Mouse (Mus musculus) limb, embryonic 11.5 days (tissue): ENCODE data around the gene Akt2. TPM values are rescaled to one million over a fixed set of nuclear protein-coding genes. Genes with fewer than 3 reads are reported as not detected.
A peak's percentile ranks its signal among the peaks of the same experiment; 100 is the strongest.

Experiments used
- ATAC-seq: fragments of 200-750 bp; cut with Nextera tagmentation; 2 replicates; pipeline ENCODE4 v1.8.0; 2017; ENCODE audit warnings: low read depth; ENCODE audit not compliant: insufficient number of reproducible peaks, low FRiP score, low TSS enrichment
- DNase-seq: peaks from one replicate; pipeline ENCODE4 v3.0.0-alpha.2; 2015; ENCODE audit warnings: low spot score
- H3K27ac ChIP-seq: fragments of 300-500 bp; sonication (generic); replicated peaks from 2 replicates; pipeline ENCODE4 v1.5.1; 2014; ENCODE audit warnings: low read depth, mild to moderate bottlenecking, low read length
- H3K27me3 ChIP-seq: fragments of 300-500 bp; sonication (generic); 2 replicates; pipeline ENCODE4 v1.6.1; 2014; ENCODE audit warnings: mild to moderate bottlenecking, low read length, mixed read lengths; ENCODE audit not compliant: control insufficient read depth, insufficient read depth
- H3K36me3 ChIP-seq: fragments of 300-500 bp; sonication (generic); 2 replicates; pipeline ENCODE4 v1.6.1; 2014; ENCODE audit warnings: mild to moderate bottlenecking, low read length, moderate library complexity, mixed read lengths; ENCODE audit not compliant: control insufficient read depth, insufficient read depth
- H3K4me1 ChIP-seq: fragments of 300-500 bp; sonication (generic); 2 replicates; pipeline ENCODE4 v1.6.1; 2014; ENCODE audit warnings: low read length, mixed read lengths; ENCODE audit not compliant: control insufficient read depth, insufficient read depth
- H3K4me2 ChIP-seq: fragments of 300-500 bp; sonication (generic); 2 replicates; pipeline ENCODE4 v1.6.1; 2014; ENCODE audit warnings: low read depth, mild to moderate bottlenecking, moderate library complexity; ENCODE audit not compliant: severe bottlenecking
- H3K4me3 ChIP-seq: fragments of 300-500 bp; sonication (generic); 2 replicates; pipeline ENCODE4 v1.5.1; 2014; ENCODE audit warnings: low read depth, low read length
- H3K9ac ChIP-seq: fragments of 300-500 bp; sonication (generic); 2 replicates; pipeline ENCODE4 v1.6.1; 2014; ENCODE audit warnings: mild to moderate bottlenecking, low read length
- H3K9me3 ChIP-seq: fragments of 300-500 bp; sonication (generic); 2 replicates; pipeline ENCODE4 v1.6.1; 2016; ENCODE audit warnings: low read length; ENCODE audit not compliant: control insufficient read depth
- WGBS: fragments of 180-500 bp; shearing (Covaris S2); extraction: QIAGEN DNeasy Blood & Tissue Kit; methylation state at CpG from one replicate; pipeline ENCODE4 v1.1.7; 2014; 5-methylcytosine and 5-hydroxymethylcytosine counted together
- polyA plus RNA-seq: library from polyadenylated mRNA; unstranded; fragments of >200 nt; fragmentation: Nextera tagmentation; extraction: Ambion mirVana; gene quantifications from 2 replicates; pipeline ENCODE4 v1.2.1, GENCODE M21; 2014

The Akt2 gene
- 83.9 and 85.7 TPM in 2 replicates for polyA plus RNA-seq

DNA sequence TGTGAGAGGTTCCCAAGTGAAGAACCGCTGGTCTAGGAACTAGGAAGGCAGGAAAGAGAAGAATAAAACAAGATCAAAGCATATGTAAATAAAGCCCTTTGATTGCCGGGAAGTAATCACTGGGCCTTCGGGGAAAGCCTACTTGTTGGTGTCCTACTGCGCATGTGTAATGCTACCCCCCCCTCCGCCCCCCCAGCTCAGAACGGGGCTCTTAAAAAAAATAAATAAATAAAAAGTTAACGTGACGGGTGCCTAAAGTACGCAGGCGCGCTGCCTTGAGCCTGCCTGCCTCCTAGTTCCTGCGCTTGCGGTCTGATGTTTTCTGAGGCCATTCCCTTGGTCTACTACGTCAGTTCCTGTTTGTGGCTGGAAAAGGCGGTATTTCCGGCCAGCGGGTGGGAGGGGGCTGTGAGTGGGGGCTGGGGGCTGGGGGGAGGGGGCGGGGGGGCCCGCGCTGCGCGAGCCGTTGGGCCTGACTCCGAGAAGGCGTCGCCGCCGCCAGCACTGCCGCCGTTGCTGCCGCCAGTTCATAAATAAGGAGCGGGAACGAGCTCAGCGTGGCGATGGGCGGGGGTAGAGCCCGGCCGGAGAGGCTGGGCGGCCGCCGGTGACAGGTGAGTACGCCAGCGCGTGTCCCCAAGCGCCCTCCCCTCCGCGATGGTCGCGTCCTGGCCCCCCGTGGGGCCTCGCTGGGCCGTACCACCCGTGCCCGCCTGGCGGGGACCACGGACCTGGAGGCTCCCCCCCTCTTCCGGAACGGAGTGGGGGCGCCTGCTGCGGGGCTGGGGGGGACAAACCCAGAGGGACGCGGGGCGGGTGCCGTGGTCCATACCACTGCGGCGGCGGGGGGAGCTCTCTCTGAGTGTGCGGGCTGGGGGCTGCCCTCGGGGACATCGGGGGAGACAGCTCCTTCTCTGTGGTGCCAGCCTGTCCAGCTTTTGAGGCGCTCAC lies at the start of gene Akt2:
Gene Akt2, plus strand, starts transcription at position 287 of the 951 bp plus-strand sequence.
- H3K9ac ChIP-seq, result peak within 1 kb of the TSS; percentile 91

DNA sequence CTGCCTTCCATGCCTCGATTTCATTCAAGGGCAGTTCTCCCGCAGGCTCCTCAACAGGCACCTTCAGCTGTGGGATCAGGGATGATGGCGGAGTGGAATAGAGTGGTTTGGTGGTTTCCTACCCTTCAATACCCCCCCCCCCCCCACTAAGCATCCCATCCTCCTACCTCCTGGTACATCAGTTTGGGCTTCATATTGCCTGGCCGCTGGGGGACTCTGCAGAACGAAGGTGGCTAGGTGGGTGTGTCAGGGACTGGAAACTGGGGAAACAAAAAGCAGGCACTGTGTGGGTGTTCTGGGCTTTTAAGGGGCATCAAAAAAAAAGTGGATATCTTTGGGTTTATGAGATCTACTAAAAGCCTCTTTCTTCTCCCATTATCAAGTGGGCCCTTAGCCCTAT lies 49.4 kb upstream of the Akt2 start:
- ATAC-seq (no peak), DNase-seq (no peak)
- Histone ChIP-seq H3K36me3 (no peaks in the 10 kb centered on the region; the same call in 1 of the 2 replicates), H3K27ac (no peak overlapping the region), H3K9ac (no peak overlapping the region; the same call in 1 of the 2 replicates), H3K4me1 (no peaks in the 10 kb centered on the region), H3K9me3 (no peaks in the 10 kb centered on the region), H3K4me3 (peak overlapping the region; percentile 43), H3K27me3 (no peaks in the 10 kb centered on the region), H3K4me2 (peak overlapping the region; percentile 77)
- 63% methylated on average over 5 of the region's 5 CpGs for WGBS

More for the DNA sequence above, at the start of gene Akt2:
- H3K27me3 ChIP-seq, result no peaks in the 10 kb centered on the region
- H3K36me3 ChIP-seq, result 0 out of 2 replicates have a peak, but pooled peaks cover 3% of the 10 kb centered on the region
- DNase-seq, result peak; percentile 95
- peak within 1 kb of the TSS; percentile 94 for H3K27ac ChIP-seq
- peak within 1 kb of the TSS; percentile 75 for H3K4me3 ChIP-seq
- H3K4me1 ChIP-seq, result peaks cover 11% of the 10 kb centered on the region
- no peaks in the 10 kb centered on the region for H3K9me3 ChIP-seq
- ATAC-seq, result peak; percentile 89
- under 1% methylated on average over 45 of the region's 71 CpGs for WGBS
- H3K4me2 ChIP-seq, result peak within 1 kb of the TSS; percentile 69

DNA sequence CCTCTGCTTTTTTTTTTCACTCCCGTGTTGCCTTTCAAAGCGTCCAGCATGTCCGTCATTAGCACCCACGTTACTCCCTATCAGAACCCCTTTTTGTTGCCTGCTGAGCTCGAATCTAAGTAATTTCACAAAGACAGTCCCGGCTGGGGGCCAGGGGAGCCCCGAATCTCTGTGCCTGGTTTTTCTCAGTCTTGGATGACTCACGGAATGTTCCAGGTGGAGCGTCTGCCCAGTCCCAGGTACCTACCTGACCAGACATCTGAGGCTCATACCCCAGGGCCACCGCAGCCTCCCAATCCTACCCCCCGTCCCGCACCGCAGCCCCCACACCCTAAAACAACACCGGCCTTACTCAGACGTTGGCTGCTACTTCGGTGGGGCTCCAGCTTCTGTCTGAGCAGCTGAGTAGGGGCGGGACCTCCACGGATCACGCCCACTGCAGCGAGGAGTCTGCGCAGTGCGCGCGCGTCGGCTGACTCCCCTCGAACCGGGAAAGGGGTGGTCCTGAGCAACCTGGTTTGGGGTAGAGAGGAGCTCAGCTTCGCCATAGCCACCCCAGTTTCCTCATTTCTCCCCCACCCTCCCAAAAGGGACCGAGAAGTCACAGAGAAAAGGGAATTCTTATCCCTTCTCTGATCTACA lies 48.8 kb upstream of the Akt2 start:
- Histone ChIP-seq H3K27me3 (no peaks in the 10 kb centered on the region), H3K4me2 (peak overlapping the region; percentile 77), H3K27ac (no peak overlapping the region), H3K36me3 (no peaks in the 10 kb centered on the region; the same call in 1 of the 2 replicates), H3K9ac (peak overlapping the region; percentile 65), H3K4me3 (peak overlapping the region; percentile 43), H3K4me1 (no peaks in the 10 kb centered on the region), H3K9me3 (no peaks in the 10 kb centered on the region)
- WGBS, result 2% methylated on average over 30 of the region's 30 CpGs
- DNase-seq, result peak; percentile 86
- peak; percentile 90 for ATAC-seq

DNA sequence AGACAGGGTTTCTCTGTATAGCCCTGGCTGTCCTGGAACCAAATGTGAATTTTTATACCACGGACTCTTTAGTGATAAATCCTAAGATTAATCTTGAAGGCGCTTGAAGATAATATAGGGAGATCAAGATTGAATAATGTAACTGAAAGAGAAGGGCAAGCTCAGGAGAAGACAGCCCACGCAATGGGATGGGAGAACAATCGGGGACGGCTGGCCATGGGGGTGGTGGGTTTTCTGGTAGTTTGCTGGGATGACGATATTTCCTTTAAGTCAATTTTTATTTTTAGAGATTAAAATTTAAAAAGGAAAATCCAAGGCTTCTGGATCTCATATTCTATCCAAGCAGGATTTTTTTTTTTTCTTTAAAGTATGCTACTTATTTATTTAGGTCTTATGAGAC lies 48.3 kb upstream of the Akt2 start:
- 57% methylated on average over 6 of the region's 6 CpGs for WGBS
- Histone ChIP-seq H3K4me3 (peak overlapping the region; percentile 43; the same call in 1 of the 2 replicates), H3K9ac (no peak overlapping the region; the same call in 1 of the 2 replicates), H3K27ac (no peak overlapping the region), H3K4me2 (peak overlapping the region; percentile 77), H3K9me3 (no peaks in the 10 kb centered on the region), H3K27me3 (no peaks in the 10 kb centered on the region), H3K36me3 (no peaks in the 10 kb centered on the region; the same call in 1 of the 2 replicates), H3K4me1 (no peaks in the 10 kb centered on the region)
- ATAC-seq (no peak), DNase-seq (no peak)

DNA sequence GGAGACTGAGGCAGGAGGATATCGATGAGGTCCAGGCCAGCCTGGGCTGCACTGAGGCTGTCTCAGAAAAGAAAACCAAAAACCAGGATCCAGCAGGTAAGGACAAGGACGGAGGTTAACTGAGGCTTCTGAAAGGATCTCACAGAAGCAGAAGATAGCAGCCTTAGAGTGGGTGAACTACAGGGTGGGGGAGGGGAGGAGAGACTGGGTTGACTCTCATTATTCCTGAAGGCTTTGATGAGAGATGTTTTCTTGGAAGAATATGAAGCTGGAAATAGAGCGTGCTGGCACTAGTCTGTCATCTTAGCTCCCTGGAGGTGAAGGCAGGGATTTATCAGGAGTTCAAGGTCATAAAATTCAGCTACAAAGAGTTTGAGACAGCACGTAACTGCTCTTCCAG lies 47.5 kb upstream of the Akt2 start:
- H3K36me3 ChIP-seq, result no peaks in the 10 kb centered on the region; the same call in 1 of the 2 replicates
- no peak for DNase-seq
- H3K4me2 ChIP-seq, result no peak overlapping the region
- ATAC-seq, result no peak
- H3K4me3 ChIP-seq, result no peak overlapping the region
- H3K9me3 ChIP-seq, result no peaks in the 10 kb centered on the region
- H3K27ac ChIP-seq, result no peak overlapping the region
- WGBS, result 90% methylated on average over 4 of the region's 4 CpGs
- H3K27me3 ChIP-seq, result no peaks in the 10 kb centered on the region
- no peak overlapping the region for H3K9ac ChIP-seq
- H3K4me1 ChIP-seq, result no peaks in the 10 kb centered on the region

DNA sequence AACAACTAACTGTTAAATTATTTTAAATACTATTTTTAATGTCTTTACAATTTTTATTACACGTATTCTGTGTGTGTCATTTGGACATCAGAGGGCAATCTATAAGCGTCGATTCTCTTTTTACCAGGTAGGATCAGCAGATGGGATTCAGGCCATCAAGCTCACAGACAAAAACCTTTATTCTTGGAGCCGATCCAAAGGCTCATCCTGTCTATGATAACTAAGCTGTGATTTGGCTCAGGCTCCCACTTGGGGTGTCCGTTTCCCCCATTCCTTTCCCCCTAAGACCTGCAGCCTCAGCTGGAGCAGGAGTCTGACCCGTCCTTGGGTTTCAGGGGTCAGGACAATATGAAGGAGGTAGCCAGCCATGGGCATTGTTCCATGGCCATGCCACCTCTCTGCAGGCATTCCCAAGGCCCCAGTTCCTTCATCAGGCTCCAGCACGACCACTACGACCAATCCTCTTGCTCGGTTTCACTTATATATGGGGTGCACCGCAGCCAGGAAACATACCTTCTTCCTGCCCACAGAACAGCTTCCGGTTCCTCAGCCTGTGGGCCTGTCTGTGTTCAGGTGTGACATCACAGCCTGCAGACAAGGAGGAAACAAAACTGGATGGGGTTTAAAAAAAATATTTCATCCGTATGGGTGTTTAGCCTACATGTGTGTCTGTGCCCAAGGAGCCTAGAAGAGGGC lies 46.5 kb upstream of the Akt2 start:
- Histone ChIP-seq H3K27me3 (no peaks in the 10 kb centered on the region), H3K4me1 (no peaks in the 10 kb centered on the region), H3K4me2 (no peak overlapping the region), H3K4me3 (no peak overlapping the region), H3K9me3 (no peaks in the 10 kb centered on the region), H3K27ac (no peak overlapping the region), H3K36me3 (no peaks in the 10 kb centered on the region), H3K9ac (no peak overlapping the region)
- ATAC-seq (no peak), DNase-seq (no peak)
- WGBS, result 83% methylated on average over 12 of the region's 12 CpGs

DNA sequence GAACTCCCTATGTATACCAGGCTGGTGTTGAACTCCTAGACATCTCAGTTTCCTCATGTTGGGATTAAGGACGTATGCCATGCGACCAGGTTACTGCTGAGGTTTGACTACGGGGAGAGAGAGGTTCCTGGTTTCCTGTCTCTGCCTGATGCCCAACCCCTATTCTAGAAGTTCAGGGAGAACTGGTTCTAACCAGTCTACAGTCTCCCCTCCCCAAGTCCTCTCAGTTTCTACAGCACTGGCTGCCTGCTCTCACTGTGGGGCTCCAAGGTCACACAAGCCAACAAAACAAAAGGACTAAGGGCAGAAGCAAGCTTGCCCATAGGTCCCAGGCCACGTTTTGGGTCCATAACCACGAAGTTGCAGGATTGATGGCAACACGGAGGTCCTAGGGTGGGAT lies 41.8 kb upstream of the Akt2 start:
- ATAC-seq (no peak), DNase-seq (no peak)
- Histone ChIP-seq H3K9ac (no peak overlapping the region), H3K9me3 (no peaks in the 10 kb centered on the region), H3K4me3 (no peak overlapping the region), H3K27me3 (no peaks in the 10 kb centered on the region), H3K27ac (no peak overlapping the region), H3K36me3 (no peaks in the 10 kb centered on the region), H3K4me2 (no peak overlapping the region), H3K4me1 (0 out of 2 replicates have a peak, but pooled peaks cover 4% of the 10 kb centered on the region)
- 81% methylated on average over 6 of the region's 6 CpGs for WGBS

DNA sequence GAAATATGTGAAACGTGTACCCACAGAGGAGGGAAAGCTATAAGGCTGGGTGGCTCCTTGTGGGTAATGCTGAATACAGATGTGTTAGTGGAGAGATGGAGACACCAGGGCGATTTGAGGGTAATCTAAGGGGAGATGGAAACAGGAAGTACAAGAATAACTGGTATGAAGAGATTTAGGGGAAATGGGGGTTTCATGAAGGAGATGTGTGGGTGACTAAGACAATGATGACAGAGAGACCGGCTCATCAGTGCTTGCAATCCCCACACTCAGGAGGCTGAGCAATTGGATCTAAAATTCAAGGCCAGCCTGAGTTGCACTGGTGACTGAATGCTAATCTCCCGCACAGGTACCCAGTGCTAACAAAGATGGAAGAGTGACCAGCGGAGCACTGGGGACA lies 39.3 kb upstream of the Akt2 start:
- DNase-seq (no peak), ATAC-seq (no peak)
- 60% methylated on average over 5 of the region's 5 CpGs for WGBS
- Histone ChIP-seq H3K4me3 (peak overlapping the region; percentile 71; the same call in 1 of the 2 replicates), H3K9me3 (no peaks in the 10 kb centered on the region), H3K27ac (no peak overlapping the region), H3K9ac (0 out of 2 replicates have a peak overlapping the region, but pooled peaks have one; percentile 66), H3K4me2 (peak overlapping the region; percentile 47), H3K4me1 (0 out of 2 replicates have a peak, but pooled peaks cover 4% of the 10 kb centered on the region), H3K36me3 (0 out of 2 replicates have a peak, but pooled peaks cover 4% of the 10 kb centered on the region), H3K27me3 (no peaks in the 10 kb centered on the region)
